Mouse (Mus musculus) bone marrow, adult 2 months (tissue): ENCODE measurements around the gene Kcnn1.

Experiments
- CTCF ChIP-seq: fragments of 200-500 bp; IDR thresholded peaks from 2 replicates; pipeline ENCODE4 v1.5.1; 2011; ENCODE audit warnings: low read length, control low read depth; ENCODE audit not compliant: control insufficient read depth, insufficient read depth
- POLR2A ChIP-seq: fragments of 200-500 bp; IDR thresholded peaks from 2 replicates; pipeline ENCODE4 v1.6.1; 2011; ENCODE audit warnings: low read depth, mild to moderate bottlenecking, control low read depth, low read length, borderline replicate concordance; ENCODE audit not compliant: control insufficient read depth

DNA sequence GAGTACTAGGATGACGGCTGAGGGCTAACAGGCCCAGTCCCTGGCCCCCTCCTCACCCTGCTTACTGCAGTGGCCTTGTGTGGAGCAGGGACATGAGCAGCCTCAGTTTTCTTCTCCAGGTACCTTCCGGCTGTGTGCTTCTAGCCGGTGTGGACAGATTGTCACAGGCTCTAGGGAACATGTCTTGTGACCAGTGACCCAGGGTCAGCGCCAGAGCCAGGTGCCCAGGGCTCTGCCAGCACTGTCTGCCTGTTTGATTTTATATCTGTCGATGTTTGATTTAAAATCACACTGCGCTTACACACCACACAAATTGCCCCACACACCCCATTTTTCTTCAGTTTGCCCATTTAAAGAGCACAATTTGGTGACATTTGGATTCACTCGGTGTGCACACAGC is 39.3 kb downstream of the Kcnn1 start:
- TF ChIP-seq POLR2A (no peak), CTCF (no peak)
